Mouse (Mus musculus): ENCODE results near the gene Sgo1. TPM values are rescaled to one million over a fixed set of nuclear protein-coding genes. Genes with fewer than 3 reads are reported as not detected.

Gene Sgo1
- polyA plus RNA-seq, 1 experiment from 2014 or later: 5.4 TPM

Other genes with a start within 250 kb of the Sgo1 start
- gene Efhb, start 226.0 kb downstream of the Sgo1 start, polyA plus RNA-seq (2014; fragmentation: Nextera tagmentation; extraction: Ambion mirVana): 0.83 and 1.4 TPM in 2 replicates
- gene Rab5a, start 210.1 kb downstream of the Sgo1 start, polyA plus RNA-seq (2014; fragmentation: Nextera tagmentation; extraction: Ambion mirVana): 122 and 134 TPM in 2 replicates
- 0.48 and 0.60 TPM in 2 replicates for gene Pp2d1, start 149.9 kb downstream of the Sgo1 start, polyA plus RNA-seq (2014; fragmentation: Nextera tagmentation; extraction: Ambion mirVana)
- 8.2 and 8.5 TPM in 2 replicates for gene Kat2b, start 122.5 kb downstream of the Sgo1 start, polyA plus RNA-seq (2014; fragmentation: Nextera tagmentation; extraction: Ambion mirVana)
- not detected in 2 replicates for gene Sult1c2, start 157.0 kb upstream of the Sgo1 start, polyA plus RNA-seq (2014; fragmentation: Nextera tagmentation; extraction: Ambion mirVana)